ENCODE assay signal across 28 mouse cellular contexts in the genomic region with DNA sequence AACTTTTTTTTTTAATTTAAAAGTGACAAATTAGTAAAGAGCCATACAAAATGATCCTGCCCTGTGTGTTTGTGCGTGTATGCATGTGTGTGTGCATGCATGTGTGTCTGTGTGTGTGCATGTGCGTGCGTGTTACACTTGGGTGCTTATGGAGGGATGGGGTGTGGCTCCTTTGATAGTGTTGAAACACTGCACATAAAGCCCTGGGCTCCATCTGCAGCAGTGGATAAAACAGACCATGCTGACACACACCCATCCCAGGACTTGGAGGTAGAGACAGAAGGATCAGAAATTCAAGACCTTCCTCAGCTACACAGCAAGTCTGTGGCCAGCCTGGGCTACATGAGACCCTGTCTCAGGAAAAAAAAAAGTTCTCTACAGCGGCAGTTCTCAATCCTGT.
"Had no signal": no experiment of that assay in that cellular context is flagged by ENCODE, and none has a peak within 500 bp of the region (broad histone marks: within the 10 kb centered on the region; RNA-seq: fewer than 3 reads in every experiment).

No protein-coding gene starts in this region.

- H3K9me3 ChIP-seq: limb, embryonic 10.5 days; limb, embryonic 12.5 days; limb, embryonic 13.5 days; limb, embryonic 15.5 days; liver, embryonic 15.5 days; lung, embryonic 15.5 days; megakaryocyte, embryonic 14.5 days; midbrain, embryonic 10.5 days; midbrain, embryonic 12.5 days; midbrain, embryonic 13.5 days; midbrain, embryonic 15.5 days; neural tube, embryonic 12.5 days; neural tube, embryonic 13.5 days had no signal

- H3K4me1 ChIP-seq: limb, embryonic 15.5 days; liver, embryonic 15.5 days; lung, embryonic 15.5 days; midbrain, embryonic 12.5 days; midbrain, embryonic 13.5 days; midbrain, embryonic 15.5 days; neural tube, embryonic 12.5 days; neural tube, embryonic 13.5 days had no signal

- H3K36me3 ChIP-seq: limb, embryonic 10.5 days; liver, embryonic 15.5 days; lung, embryonic 15.5 days; midbrain, embryonic 10.5 days had no signal

- H3K4me2 ChIP-seq: limb, embryonic 12.5 days; limb, embryonic 13.5 days; limb, embryonic 15.5 days; liver, embryonic 15.5 days; lung, embryonic 14.5 days; lung, embryonic 15.5 days; midbrain, embryonic 11.5 days; midbrain, embryonic 12.5 days; midbrain, embryonic 13.5 days; midbrain, embryonic 15.5 days; neural tube, embryonic 12.5 days; neural tube, embryonic 13.5 days had no signal

- DNase-seq: left cerebral cortex, postnatal 4 days; lung, adult 18-20 months; lung, adult 2 months; lung, embryonic 14.5 days; lung, postnatal 10 days; lung, postnatal 14 days; lung, postnatal 36 days; lung, postnatal 4 days; midbrain, embryonic 14.5 days had no signal

- H3K9ac ChIP-seq: limb, embryonic 12.5 days; limb, embryonic 13.5 days; limb, embryonic 15.5 days; liver, embryonic 15.5 days; lung, embryonic 14.5 days; lung, embryonic 15.5 days; midbrain, embryonic 12.5 days; midbrain, embryonic 13.5 days; midbrain, embryonic 15.5 days; neural tube, embryonic 12.5 days; neural tube, embryonic 13.5 days had no signal

- H3K4me3 ChIP-seq: left cerebral cortex, adult 2 months; limb, embryonic 10.5 days; limb, embryonic 12.5 days; limb, embryonic 13.5 days; limb, embryonic 15.5 days; liver, embryonic 15.5 days; lung, embryonic 15.5 days; megakaryocyte, embryonic 14.5 days; midbrain, embryonic 10.5 days; midbrain, embryonic 12.5 days; midbrain, embryonic 13.5 days; midbrain, embryonic 15.5 days; myocyte; neural tube, embryonic 12.5 days; neural tube, embryonic 13.5 days had no signal

- ATAC-seq: lung, postnatal 0 days; midbrain, embryonic 13.5 days; midbrain, embryonic 15.5 days; midbrain, embryonic 16.5 days had no signal

- H3K27ac ChIP-seq: left cerebral cortex, adult 2 months; limb, embryonic 10.5 days; limb, embryonic 12.5 days; limb, embryonic 13.5 days; limb, embryonic 15.5 days; liver, embryonic 15.5 days; lung, embryonic 15.5 days; macrophage; midbrain, embryonic 10.5 days; midbrain, embryonic 12.5 days; midbrain, embryonic 13.5 days; midbrain, embryonic 15.5 days; neural tube, embryonic 12.5 days; neural tube, embryonic 13.5 days had no signal

- H3K27me3 ChIP-seq: limb, embryonic 12.5 days; limb, embryonic 13.5 days; limb, embryonic 15.5 days; liver, embryonic 15.5 days; lung, embryonic 15.5 days; midbrain, embryonic 12.5 days; midbrain, embryonic 13.5 days; midbrain, embryonic 15.5 days; neural tube, embryonic 12.5 days; neural tube, embryonic 13.5 days had no signal
